Mouse (Mus musculus) adrenal gland, postnatal 14 days (tissue): ENCODE data around the gene Mobp. TPM values are rescaled to one million over a fixed set of nuclear protein-coding genes. Genes with fewer than 3 reads are reported as not detected.
"Not testable (repeated sequence)": the region's sequence is repeated elsewhere in the genome, so short reads cannot be mapped to it uniquely, and the experiment has no call there.

Source experiments
- DNase-seq: peaks from one replicate; pipeline ENCODE4 v3.0.0; 2021; ENCODE audit warnings: mixed read lengths
- long read RNA-seq, 2 experiments: library from polyadenylated mRNA; stranded (forward); transcript quantifications; one replicate each; pipeline ENCODE4 v2.0.0; 2021
- total RNA-seq: library from RNA; stranded (reverse); gene quantifications from 2 replicates; pipeline ENCODE4 v1.2.3, GENCODE M21; 2021

Gene Mobp
- total RNA-seq, result 0.15 TPM in 1 of 2 replicates, not detected in the other
- long read RNA-seq, experiment 1, result 0 reads
- long read RNA-seq, experiment 2, result 0 reads

GRCm38 (mm10) chr9:120149222-120149828 lies at the start of gene Mobp:
Gene Mobp (plus strand): TSS chr9:120149707.
- no peak for DNase-seq

GRCm38 (mm10) chr9:120101165-120101564 lies 48.3 kb upstream of the Mobp start:
- DNase-seq, result no peak

GRCm38 (mm10) chr9:120108953-120109352 lies 40.6 kb upstream of the Mobp start:
- not testable (repeated sequence) for DNase-seq

GRCm38 (mm10) chr9:120110211-120111018 lies 39.1 kb upstream of the Mobp start, which contains the start of gene Slc25a38:
Gene Slc25a38 (plus strand): TSS chr9:120110374.
- DNase-seq, result peak; percentile 98

GRCm38 (mm10) chr9:120111156-120111945 lies 38.2 kb upstream of the Mobp start:
- DNase-seq, result no peak

- DNase-seq, result no peak
Measured at GRCm38 (mm10) chr9:120112472-120112871, 37.0 kb upstream of the Mobp start.

- DNase-seq, result no peak
Measured at GRCm38 (mm10) chr9:120113456-120113855, 36.1 kb upstream of the Mobp start.

- DNase-seq, result no peak
Measured at GRCm38 (mm10) chr9:120114051-120114788, 35.3 kb upstream of the Mobp start.

- no peak for DNase-seq
Measured at GRCm38 (mm10) chr9:120114789-120115151, 34.7 kb upstream of the Mobp start.

GRCm38 (mm10) chr9:120115580-120115979 lies 33.9 kb upstream of the Mobp start:
- DNase-seq, result peak; percentile 52

- DNase-seq, result no peak
Measured at GRCm38 (mm10) chr9:120116184-120116624, 33.3 kb upstream of the Mobp start.

- no peak for DNase-seq
Measured at GRCm38 (mm10) chr9:120118212-120118611, 31.3 kb upstream of the Mobp start.

GRCm38 (mm10) chr9:120120503-120120902 lies 29.0 kb upstream of the Mobp start:
- DNase-seq, result no peak

- no peak for DNase-seq
Measured at GRCm38 (mm10) chr9:120126868-120127267, 22.6 kb upstream of the Mobp start.

GRCm38 (mm10) chr9:120127538-120128251 lies 21.8 kb upstream of the Mobp start, which contains the start of gene Rpsa:
Gene Rpsa (plus strand): TSS chr9:120127689.
- DNase-seq, result peak; percentile 98

GRCm38 (mm10) chr9:120129276-120129675 lies 20.2 kb upstream of the Mobp start:
- no peak for DNase-seq

GRCm38 (mm10) chr9:120131784-120132288 lies 17.7 kb upstream of the Mobp start:
- no peak for DNase-seq

GRCm38 (mm10) chr9:120132980-120133754 lies 16.3 kb upstream of the Mobp start:
- no peak for DNase-seq

GRCm38 (mm10) chr9:120133755-120134475 lies 15.6 kb upstream of the Mobp start:
- no peak for DNase-seq
